Mouse (Mus musculus): ENCODE data around the gene Olfr824. TPM values are rescaled to one million over a fixed set of nuclear protein-coding genes. Genes with fewer than 3 reads are reported as not detected.
"Not testable (repeated sequence)": the region's sequence is repeated elsewhere in the genome, so short reads cannot be mapped to it uniquely, and the experiment has no call there.

Olfr824 gene
- total RNA-seq (2014; rRNA removed; ENCODE audit: low replicate concordance) (not detected in 2 replicates), polyA plus RNA-seq (2015; fragmentation: Nextera tagmentation; extraction: Ambion mirVana) (not detected in 2 replicates)

GRCm38 (mm10) chr10:130129900-130130299 is at the start of gene Olfr824:
Olfr824 (minus strand) TSS chr10:130130000.
- H3K27me3 ChIP-seq (ENCODE audit: control insufficient read depth, insufficient read depth, low read length); H3K36me3 ChIP-seq (replicated peaks; ENCODE audit: control insufficient read depth, insufficient read depth, low read length); H3K4me1 ChIP-seq (ENCODE audit: control insufficient read depth, insufficient read depth); ATAC-seq (ENCODE audit: insufficient read depth, low read depth); H3K9me3 ChIP-seq (replicated peaks; ENCODE audit: control insufficient read depth, low read length); DNase-seq (ENCODE audit: low spot score); H3K4me3 ChIP-seq (ENCODE audit: low read depth, low read length); H3K4me2 ChIP-seq (ENCODE audit: low read depth, low read length); H3K27ac ChIP-seq (ENCODE audit: low read depth); H3K9ac ChIP-seq (replicated peaks; ENCODE audit: low read depth, low read length): not testable (repeated sequence)

GRCm38 (mm10) chr10:130166666-130167065 is 36.9 kb upstream of the Olfr824 start, which contains the start of gene Olfr825:
Olfr825 (minus strand) TSS chr10:130166766.
- TF ChIP-seq CTCF (IDR thresholded peaks at IDR 0.05; ENCODE audit: low read depth) (no peak), EP300 (IDR thresholded peaks at IDR 0.05; ENCODE audit: low read depth) (no peak)

GRCm38 (mm10) chr10:130165196-130165595 is 35.4 kb upstream of the Olfr824 start:
- H3K9me3 ChIP-seq (replicated peaks; ENCODE audit: control insufficient read depth, low read length) = no peaks in the 10 kb centered on the region
- H3K9ac ChIP-seq (replicated peaks; ENCODE audit: low read depth, low read length) = no peak overlapping the region
- no peak overlapping the region for H3K4me2 ChIP-seq (ENCODE audit: low read depth, low read length)
- no peaks in the 10 kb centered on the region for H3K4me1 ChIP-seq (ENCODE audit: control insufficient read depth, insufficient read depth)
- TF ChIP-seq EP300 (IDR thresholded peaks at IDR 0.05; ENCODE audit: low read depth) (no peak), CTCF (IDR thresholded peaks at IDR 0.05; ENCODE audit: low read depth) (no peak)
- no peak overlapping the region for H3K27ac ChIP-seq (ENCODE audit: low read depth)
- H3K27me3 ChIP-seq (ENCODE audit: control insufficient read depth, insufficient read depth, low read length) = no peaks in the 10 kb centered on the region
- ATAC-seq (ENCODE audit: insufficient read depth, low read depth) = no peak
- no peak overlapping the region for H3K4me3 ChIP-seq (ENCODE audit: low read depth, low read length)
- no peaks in the 10 kb centered on the region for H3K36me3 ChIP-seq (replicated peaks; ENCODE audit: control insufficient read depth, insufficient read depth, low read length)
- no peak for DNase-seq (ENCODE audit: low spot score)

More at GRCm38 (mm10) chr10:130166666-130167065, 36.9 kb upstream of the Olfr824 start, which contains the start of gene Olfr825:
- H3K27ac ChIP-seq (ENCODE audit: low read depth) = no peak within 1 kb of the TSS
- no peaks in the 10 kb centered on the region for H3K9me3 ChIP-seq (replicated peaks; ENCODE audit: control insufficient read depth, low read length)
- H3K9ac ChIP-seq (replicated peaks; ENCODE audit: low read depth, low read length) = no peak within 1 kb of the TSS
- no peak for DNase-seq (ENCODE audit: low spot score)
- H3K4me3 ChIP-seq (ENCODE audit: low read depth, low read length) = no peak within 1 kb of the TSS
- ATAC-seq (ENCODE audit: insufficient read depth, low read depth) = no peak
- no peaks in the 10 kb centered on the region for H3K4me1 ChIP-seq (ENCODE audit: control insufficient read depth, insufficient read depth)
- H3K27me3 ChIP-seq (ENCODE audit: control insufficient read depth, insufficient read depth, low read length) = no peaks in the 10 kb centered on the region
- H3K4me2 ChIP-seq (ENCODE audit: low read depth, low read length) = no peak within 1 kb of the TSS
- no peaks in the 10 kb centered on the region for H3K36me3 ChIP-seq (replicated peaks; ENCODE audit: control insufficient read depth, insufficient read depth, low read length)

- Histone ChIP-seq H3K9me3 (replicated peaks; ENCODE audit: control insufficient read depth, low read length) (no peaks in the 10 kb centered on the region), H3K4me1 (ENCODE audit: control insufficient read depth, insufficient read depth) (no peaks in the 10 kb centered on the region), H3K36me3 (replicated peaks; ENCODE audit: control insufficient read depth, insufficient read depth, low read length) (no peaks in the 10 kb centered on the region), H3K4me3 (ENCODE audit: low read depth, low read length) (no peak overlapping the region), H3K9ac (replicated peaks; ENCODE audit: low read depth, low read length) (no peak overlapping the region), H3K27me3 (ENCODE audit: control insufficient read depth, insufficient read depth, low read length) (no peaks in the 10 kb centered on the region), H3K27ac (ENCODE audit: low read depth) (no peak overlapping the region), H3K4me2 (ENCODE audit: low read depth, low read length) (no peak overlapping the region)
- DNase-seq (ENCODE audit: low spot score) = no peak
- TF ChIP-seq CTCF (IDR thresholded peaks at IDR 0.05; ENCODE audit: low read depth) (no peak), EP300 (IDR thresholded peaks at IDR 0.05; ENCODE audit: low read depth) (no peak)
- 67% methylated on average over 5 of the region's 5 CpGs for WGBS
- ATAC-seq (ENCODE audit: insufficient read depth, low read depth) = no peak
These were observed 14.3 kb upstream of the Olfr824 start for GRCm38 (mm10) chr10:130144121-130144520.

GRCm38 (mm10) chr10:130142481-130142880 is 12.7 kb upstream of the Olfr824 start:
- not testable (repeated sequence) for H3K9ac ChIP-seq (replicated peaks; ENCODE audit: low read depth, low read length); H3K27me3 ChIP-seq (ENCODE audit: control insufficient read depth, insufficient read depth, low read length); DNase-seq (ENCODE audit: low spot score); H3K9me3 ChIP-seq (replicated peaks; ENCODE audit: control insufficient read depth, low read length); ATAC-seq (ENCODE audit: insufficient read depth, low read depth); H3K4me2 ChIP-seq (ENCODE audit: low read depth, low read length); H3K36me3 ChIP-seq (replicated peaks; ENCODE audit: control insufficient read depth, insufficient read depth, low read length); H3K4me3 ChIP-seq (ENCODE audit: low read depth, low read length); H3K27ac ChIP-seq (ENCODE audit: low read depth); H3K4me1 ChIP-seq (ENCODE audit: control insufficient read depth, insufficient read depth)
- WGBS = 53% methylated on average over 5 of the region's 5 CpGs

- Histone ChIP-seq H3K4me3 (ENCODE audit: low read depth, low read length) (no peak overlapping the region), H3K36me3 (replicated peaks; ENCODE audit: control insufficient read depth, insufficient read depth, low read length) (no peaks in the 10 kb centered on the region), H3K27me3 (ENCODE audit: control insufficient read depth, insufficient read depth, low read length) (no peaks in the 10 kb centered on the region), H3K4me2 (ENCODE audit: low read depth, low read length) (no peak overlapping the region), H3K4me1 (ENCODE audit: control insufficient read depth, insufficient read depth) (no peaks in the 10 kb centered on the region), H3K9me3 (replicated peaks; ENCODE audit: control insufficient read depth, low read length) (no peaks in the 10 kb centered on the region), H3K9ac (replicated peaks; ENCODE audit: low read depth, low read length) (no peak overlapping the region), H3K27ac (ENCODE audit: low read depth) (no peak overlapping the region)
- no peak for DNase-seq (ENCODE audit: low spot score)
- TF ChIP-seq CTCF (IDR thresholded peaks at IDR 0.05; ENCODE audit: low read depth) = no peak
- TF ChIP-seq EP300 (IDR thresholded peaks at IDR 0.05; ENCODE audit: low read depth) = no peak
- ATAC-seq (ENCODE audit: insufficient read depth, low read depth) = no peak
These were observed 5.0 kb upstream of the Olfr824 start for GRCm38 (mm10) chr10:130134811-130135210.

- not testable (repeated sequence) for H3K4me2 ChIP-seq (ENCODE audit: low read depth, low read length); ATAC-seq (ENCODE audit: insufficient read depth, low read depth); DNase-seq (ENCODE audit: low spot score); H3K4me1 ChIP-seq (ENCODE audit: control insufficient read depth, insufficient read depth); H3K27ac ChIP-seq (ENCODE audit: low read depth); H3K36me3 ChIP-seq (replicated peaks; ENCODE audit: control insufficient read depth, insufficient read depth, low read length); H3K4me3 ChIP-seq (ENCODE audit: low read depth, low read length); H3K27me3 ChIP-seq (ENCODE audit: control insufficient read depth, insufficient read depth, low read length); H3K9me3 ChIP-seq (replicated peaks; ENCODE audit: control insufficient read depth, low read length); H3K9ac ChIP-seq (replicated peaks; ENCODE audit: low read depth, low read length)
- 53% methylated on average over 3 of the region's 3 CpGs for WGBS
These were observed 13.8 kb downstream of the Olfr824 start for GRCm38 (mm10) chr10:130116045-130116444.

GRCm38 (mm10) chr10:130115283-130115682 is 14.5 kb downstream of the Olfr824 start, which contains the start of gene Olfr823:
Olfr823 (minus strand) TSS chr10:130115383.
- 64% methylated on average over 1 of the region's 1 CpGs for WGBS
- not testable (repeated sequence) for H3K4me2 ChIP-seq (ENCODE audit: low read depth, low read length); DNase-seq (ENCODE audit: low spot score); H3K9me3 ChIP-seq (replicated peaks; ENCODE audit: control insufficient read depth, low read length); H3K27ac ChIP-seq (ENCODE audit: low read depth); ATAC-seq (ENCODE audit: insufficient read depth, low read depth); H3K27me3 ChIP-seq (ENCODE audit: control insufficient read depth, insufficient read depth, low read length); H3K36me3 ChIP-seq (replicated peaks; ENCODE audit: control insufficient read depth, insufficient read depth, low read length); H3K4me3 ChIP-seq (ENCODE audit: low read depth, low read length); H3K9ac ChIP-seq (replicated peaks; ENCODE audit: low read depth, low read length); H3K4me1 ChIP-seq (ENCODE audit: control insufficient read depth, insufficient read depth)

Measured in heart, postnatal 0 days (tissue).